Mouse (Mus musculus) heart, embryonic 12.5 days (tissue): ENCODE measurements around the gene Olfm1. TPM values are rescaled to one million over a fixed set of nuclear protein-coding genes. Genes with fewer than 3 reads are reported as not detected.

Source experiments
- ATAC-seq: fragments of 200-750 bp; cut with Nextera tagmentation; 2 replicates; pipeline ENCODE4 v1.8.0; 2017; ENCODE audit warnings: moderate TSS enrichment, moderate library complexity; ENCODE audit not compliant: insufficient number of reproducible peaks, low FRiP score
- H3K27ac ChIP-seq: fragments of 300-500 bp; sonication (generic); 2 replicates; pipeline ENCODE4 v1.5.1; 2016; ENCODE audit warnings: mild to moderate bottlenecking, moderate library complexity; ENCODE audit not compliant: poor library complexity, severe bottlenecking
- H3K27me3 ChIP-seq: fragments of 300-500 bp; sonication (generic); replicated peaks from 2 replicates; pipeline ENCODE4 v1.6.1; 2016; ENCODE audit warnings: mild to moderate bottlenecking, moderate library complexity
- H3K36me3 ChIP-seq: fragments of 300-500 bp; sonication (generic); 2 replicates; pipeline ENCODE4 v1.6.1; 2016; ENCODE audit warnings: mild to moderate bottlenecking, moderate library complexity
- H3K4me1 ChIP-seq: fragments of 300-500 bp; sonication (generic); replicated peaks from 2 replicates; pipeline ENCODE4 v1.6.1; 2016; ENCODE audit warnings: mild to moderate bottlenecking
- H3K4me2 ChIP-seq: fragments of 300-500 bp; sonication (generic); 2 replicates; pipeline ENCODE4 v1.6.1; 2016; ENCODE audit warnings: mild to moderate bottlenecking, moderate library complexity
- H3K4me3 ChIP-seq: fragments of 300-500 bp; sonication (generic); 2 replicates; pipeline ENCODE4 v1.5.1; 2016; ENCODE audit warnings: mild to moderate bottlenecking
- H3K9ac ChIP-seq: fragments of 300-500 bp; sonication (generic); 2 replicates; pipeline ENCODE4 v1.6.1; 2016; ENCODE audit warnings: mild to moderate bottlenecking, moderate library complexity
- H3K9me3 ChIP-seq: fragments of 300-500 bp; sonication (generic); replicated peaks from 2 replicates; pipeline ENCODE4 v1.6.1; 2016; ENCODE audit warnings: mild to moderate bottlenecking, moderate library complexity
- WGBS: fragments of 180-500 bp; shearing (Covaris S2); methylation state at CpG from one replicate; pipeline ENCODE4 v1.1.7; 2016; 5-methylcytosine and 5-hydroxymethylcytosine counted together
- polyA plus RNA-seq: library from polyadenylated mRNA; unstranded; fragments of >200 nt; fragmentation: Nextera tagmentation; extraction: Ambion mirVana; gene quantifications from 2 replicates; pipeline ENCODE4 v1.2.1, GENCODE M21; 2016

The Olfm1 gene
- polyA plus RNA-seq, 1 experiment from 2014 or later: 6.2 TPM

DNA sequence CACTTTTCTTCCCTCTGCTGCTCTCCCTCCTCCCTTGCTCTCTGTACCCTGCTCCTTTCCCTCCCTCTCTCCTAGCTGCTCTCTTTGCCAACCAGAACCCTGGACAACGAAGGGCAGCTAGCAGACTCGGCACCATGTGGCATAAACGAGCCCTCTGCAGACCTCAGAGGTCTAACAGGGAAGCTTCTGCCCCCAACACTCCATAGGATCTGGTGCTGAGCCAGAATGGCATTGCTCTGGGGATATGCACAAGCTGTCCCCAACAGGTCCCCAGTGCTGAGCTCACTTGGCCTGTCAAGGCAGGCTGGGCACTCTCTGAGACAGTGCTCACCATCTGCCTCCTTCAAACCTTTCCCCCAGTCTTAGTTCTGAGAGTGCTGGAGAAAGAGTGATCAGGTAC is 68.6 kb downstream of the Olfm1 start:
- H3K9ac ChIP-seq: no peak overlapping the region
- H3K4me1 ChIP-seq: no peaks in the 10 kb centered on the region
- 53% methylated on average over 3 of the region's 3 CpGs for WGBS
- no peak overlapping the region for H3K4me3 ChIP-seq
- H3K27me3 ChIP-seq: peaks cover 17% of the 10 kb centered on the region; the same call in 1 of the 2 replicates
- no peak overlapping the region for H3K27ac ChIP-seq
- ATAC-seq: no peak
- no peaks in the 10 kb centered on the region for H3K36me3 ChIP-seq
- no peaks in the 10 kb centered on the region for H3K9me3 ChIP-seq
- H3K4me2 ChIP-seq: no peak overlapping the region

DNA sequence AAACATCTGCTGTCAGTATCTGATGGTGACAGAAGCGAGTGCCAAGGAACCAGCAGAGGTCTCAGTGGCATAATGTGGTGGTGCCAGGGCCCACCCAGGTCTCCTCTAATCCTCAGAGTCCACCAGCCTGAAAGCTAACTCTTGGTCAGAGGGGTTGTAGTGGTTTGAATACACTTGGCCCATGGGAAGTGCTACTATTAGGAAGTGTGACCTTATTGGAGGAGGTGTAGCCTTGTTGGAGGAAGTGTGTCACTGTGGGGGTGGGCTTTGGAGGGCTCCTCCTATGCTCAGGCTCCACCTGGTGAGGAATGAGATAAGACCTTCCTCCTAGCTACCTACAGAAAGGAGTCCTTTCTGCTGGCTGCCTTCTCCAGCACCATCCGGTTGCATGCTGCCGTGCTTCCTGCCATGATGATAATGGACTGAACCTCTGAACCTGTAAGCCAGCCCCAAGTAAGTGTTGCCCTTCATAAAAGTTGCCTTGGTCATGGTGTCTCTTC is 75.0 kb downstream of the Olfm1 start:
- Histone ChIP-seq H3K9ac (no peak overlapping the region), H3K27me3 (0 out of 2 replicates have a peak, but pooled peaks cover 5% of the 10 kb centered on the region), H3K4me2 (no peak overlapping the region), H3K9me3 (no peaks in the 10 kb centered on the region), H3K4me3 (no peak overlapping the region), H3K36me3 (no peaks in the 10 kb centered on the region), H3K27ac (no peak overlapping the region), H3K4me1 (0 out of 2 replicates have a peak, but pooled peaks cover 7% of the 10 kb centered on the region)
- ATAC-seq: no peak
- 74% methylated on average over 3 of the region's 3 CpGs for WGBS

DNA sequence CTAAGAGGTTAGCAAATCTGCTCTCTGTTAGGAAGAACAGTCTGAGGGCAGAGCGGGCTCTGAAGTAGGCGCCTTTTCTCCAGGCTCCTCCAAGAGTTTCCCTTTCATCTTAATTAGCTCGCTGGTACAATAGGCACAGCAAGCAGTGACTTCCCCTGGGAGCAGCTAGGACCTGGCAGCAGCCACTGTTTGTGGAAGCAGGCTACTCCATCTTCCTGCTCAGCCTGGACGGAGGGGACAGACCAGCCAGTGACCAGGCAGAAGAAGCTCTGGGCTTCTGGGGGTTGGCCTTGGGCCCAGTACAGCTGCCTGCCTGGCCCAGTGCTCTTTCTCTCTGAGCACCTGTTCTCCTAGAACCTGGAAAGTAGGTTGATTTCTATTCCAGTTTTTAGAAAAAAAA is 77.8 kb downstream of the Olfm1 start:
- Histone ChIP-seq H3K4me1 (0 out of 2 replicates have a peak, but pooled peaks cover 7% of the 10 kb centered on the region), H3K4me2 (no peak overlapping the region), H3K27me3 (0 out of 2 replicates have a peak, but pooled peaks cover 9% of the 10 kb centered on the region), H3K9ac (no peak overlapping the region), H3K36me3 (no peaks in the 10 kb centered on the region), H3K27ac (no peak overlapping the region), H3K4me3 (no peak overlapping the region), H3K9me3 (no peaks in the 10 kb centered on the region)
- WGBS: 21% methylated on average over 4 of the region's 4 CpGs
- ATAC-seq: no peak

DNA sequence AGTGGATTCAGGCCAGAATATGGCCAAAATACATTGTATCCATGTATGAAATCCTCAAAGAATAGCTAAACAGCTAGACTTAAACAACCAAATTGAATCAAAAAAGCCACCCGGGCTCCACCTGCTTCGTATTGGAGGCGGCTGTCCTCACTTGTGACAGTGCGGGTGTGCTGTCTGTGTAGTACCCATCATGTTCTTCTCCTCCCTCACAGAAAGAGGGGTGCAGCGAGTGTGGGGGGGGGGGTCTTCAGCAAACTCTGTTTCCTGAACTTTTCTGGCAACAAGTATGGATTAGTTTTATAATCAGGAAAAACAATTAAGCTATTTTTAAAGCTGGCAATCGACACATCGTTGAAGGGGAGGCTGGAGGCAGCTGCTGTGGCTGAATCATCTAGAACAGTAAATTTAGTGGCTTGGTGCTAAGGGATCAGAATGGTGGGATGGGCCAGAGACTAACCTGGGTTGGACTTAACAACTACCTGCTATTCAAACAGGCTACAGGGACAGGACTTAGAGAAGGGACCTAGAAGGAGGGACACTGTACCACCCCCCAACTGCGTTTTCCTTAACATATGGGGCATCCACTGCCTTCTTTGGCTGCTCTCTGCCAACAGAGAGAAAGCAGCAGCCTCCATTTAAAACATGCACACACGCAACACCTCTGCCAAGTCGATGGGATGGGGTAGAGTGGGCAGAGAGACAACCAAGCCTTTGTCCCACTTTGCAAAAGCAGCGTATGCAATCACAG is 79.6 kb downstream of the Olfm1 start:
- Histone ChIP-seq H3K9ac (no peak overlapping the region), H3K27ac (no peak overlapping the region), H3K9me3 (no peaks in the 10 kb centered on the region), H3K4me1 (peaks cover 16% of the 10 kb centered on the region), H3K27me3 (0 out of 2 replicates have a peak, but pooled peaks cover 9% of the 10 kb centered on the region), H3K4me2 (no peak overlapping the region), H3K36me3 (no peaks in the 10 kb centered on the region), H3K4me3 (no peak overlapping the region)
- no peak for ATAC-seq
- WGBS: 72% methylated on average over 11 of the region's 11 CpGs

DNA sequence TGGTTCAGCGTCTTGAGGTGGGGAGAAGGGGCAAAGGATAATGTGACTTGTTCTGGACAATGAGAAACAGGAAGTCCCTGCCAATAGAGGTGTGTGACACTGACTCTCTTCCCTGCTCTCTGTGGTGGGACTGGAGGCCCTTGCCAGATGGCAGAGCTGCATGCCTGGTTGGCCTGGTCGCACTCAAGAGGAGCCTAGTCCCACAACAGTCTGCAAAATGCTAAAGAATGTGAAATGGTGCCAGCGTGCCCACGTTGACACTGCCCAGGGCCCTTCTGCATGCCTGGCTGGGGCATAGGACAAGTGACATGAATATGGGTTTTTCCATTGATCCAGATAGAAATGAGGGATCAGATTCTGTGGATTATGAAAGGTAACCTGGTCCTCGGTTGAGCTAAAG is 81.2 kb downstream of the Olfm1 start:
- Histone ChIP-seq H3K4me1 (peaks cover 32% of the 10 kb centered on the region), H3K9me3 (no peaks in the 10 kb centered on the region), H3K4me3 (no peak overlapping the region), H3K36me3 (no peaks in the 10 kb centered on the region), H3K27me3 (0 out of 2 replicates have a peak, but pooled peaks cover 9% of the 10 kb centered on the region), H3K4me2 (no peak overlapping the region), H3K9ac (no peak overlapping the region), H3K27ac (no peak overlapping the region)
- WGBS: 78% methylated on average over 5 of the region's 5 CpGs
- ATAC-seq: no peak

DNA sequence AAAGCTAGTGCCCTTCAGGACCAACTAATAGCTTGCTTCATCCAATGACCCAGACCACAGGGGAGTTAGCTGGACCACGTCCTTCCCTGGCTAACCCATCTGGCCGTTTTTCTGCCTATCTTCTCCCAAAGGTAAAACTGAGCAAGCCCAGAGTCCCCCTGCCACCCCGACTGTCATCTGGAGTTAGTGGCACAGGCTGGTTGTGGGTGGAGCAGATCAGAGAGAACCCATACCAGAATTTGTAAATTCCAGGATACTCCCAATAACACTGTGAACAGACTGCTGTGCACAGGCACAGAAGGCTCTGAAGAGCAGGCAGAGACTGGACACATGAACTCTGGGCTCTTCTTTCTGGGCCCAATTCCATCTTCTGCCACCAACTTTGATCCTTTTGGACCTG is 82.6 kb downstream of the Olfm1 start:
- no peak overlapping the region for H3K4me2 ChIP-seq
- WGBS: 59% methylated on average over 3 of the region's 3 CpGs
- no peaks in the 10 kb centered on the region for H3K9me3 ChIP-seq
- no peak overlapping the region for H3K9ac ChIP-seq
- no peak overlapping the region for H3K4me3 ChIP-seq
- H3K27ac ChIP-seq: no peak overlapping the region
- 0 out of 2 replicates have a peak, but pooled peaks cover 9% of the 10 kb centered on the region for H3K27me3 ChIP-seq
- H3K4me1 ChIP-seq: peaks cover 36% of the 10 kb centered on the region
- no peaks in the 10 kb centered on the region for H3K36me3 ChIP-seq
- no peak for ATAC-seq

DNA sequence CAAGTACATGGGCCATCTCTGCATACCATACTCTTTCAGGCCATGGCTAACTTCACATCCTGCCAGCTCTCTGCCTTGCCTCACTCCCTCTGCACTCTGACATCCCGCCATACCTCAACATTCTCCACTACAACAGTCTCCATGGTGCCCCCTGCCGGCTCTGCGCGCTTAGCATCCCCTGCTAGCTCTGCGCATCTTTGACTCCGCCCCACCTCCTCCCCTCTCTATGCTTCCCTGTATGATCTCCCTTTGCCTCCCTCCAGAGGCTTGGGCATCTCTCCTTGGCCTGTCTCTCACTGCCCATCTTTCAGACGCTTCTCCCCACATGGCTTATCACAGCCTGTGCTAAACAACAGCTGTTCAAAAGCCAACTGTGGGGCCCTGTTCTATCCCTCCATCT is 85.4 kb downstream of the Olfm1 start:
- 0 out of 2 replicates have a peak, but pooled peaks cover 2% of the 10 kb centered on the region for H3K27me3 ChIP-seq
- H3K36me3 ChIP-seq: no peaks in the 10 kb centered on the region
- no peak overlapping the region for H3K4me2 ChIP-seq
- WGBS: 10% methylated on average over 7 of the region's 7 CpGs
- H3K4me1 ChIP-seq: peaks cover 31% of the 10 kb centered on the region
- no peak overlapping the region for H3K27ac ChIP-seq
- no peak overlapping the region for H3K4me3 ChIP-seq
- no peak overlapping the region for H3K9ac ChIP-seq
- H3K9me3 ChIP-seq: no peaks in the 10 kb centered on the region
- ATAC-seq: no peak

DNA sequence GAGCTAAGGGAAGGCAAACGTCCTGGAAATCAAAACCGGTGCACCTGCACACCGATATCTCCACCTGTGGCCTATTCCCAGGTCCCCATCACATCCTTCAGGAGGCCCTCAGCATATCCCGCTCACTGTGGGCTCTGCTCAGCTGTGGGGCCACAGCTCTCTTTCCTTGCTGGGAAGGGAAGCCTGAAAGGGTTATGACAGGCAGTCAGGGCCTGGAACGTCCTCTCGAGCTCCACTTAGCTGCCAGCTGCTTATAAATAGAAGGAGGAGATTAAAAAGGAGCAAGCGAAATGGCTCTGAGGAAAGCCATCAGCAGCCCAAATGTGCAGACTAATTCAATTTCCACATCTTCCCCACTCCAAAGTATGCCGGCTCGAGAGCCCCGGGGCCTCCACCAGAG is 86.1 kb downstream of the Olfm1 start:
- no peak for ATAC-seq
- no peak overlapping the region for H3K4me3 ChIP-seq
- no peaks in the 10 kb centered on the region for H3K27me3 ChIP-seq
- WGBS: 52% methylated on average over 10 of the region's 10 CpGs
- H3K4me2 ChIP-seq: no peak overlapping the region
- H3K36me3 ChIP-seq: no peaks in the 10 kb centered on the region
- H3K9me3 ChIP-seq: no peaks in the 10 kb centered on the region
- peak overlapping the region; percentile 35; the same call in 1 of the 2 replicates for H3K27ac ChIP-seq
- H3K4me1 ChIP-seq: peaks cover 31% of the 10 kb centered on the region
- 0 out of 2 replicates have a peak overlapping the region, but pooled peaks have one; percentile 4 for H3K9ac ChIP-seq

Other genes with a start within 250 kb of the Olfm1 start
- 0.33 TPM in 1 of 2 replicates, not detected in the other for gene Fcnb, start 108.1 kb upstream of the Olfm1 start, polyA plus RNA-seq